Mouse (Mus musculus) ES-Bruce4 (cell line): ENCODE measurements around the gene Fam189a2.

Experiments
- CTCF ChIP-seq: IDR thresholded peaks from one replicate; pipeline ENCODE4 v1.8.1; 2011; ENCODE audit warnings: low read depth, low read length
- POLR2A ChIP-seq: IDR thresholded peaks from one replicate; pipeline ENCODE4 v1.8.1; 2011; ENCODE audit warnings: low read length; ENCODE audit not compliant: insufficient read depth

GRCm38 (mm10) chr19:24056880-24057279 is 26.1 kb upstream of the Fam189a2 start:
- TF ChIP-seq POLR2A (no peak), CTCF (peak; percentile 18)
